Mouse (Mus musculus) heart, adult 9 months (tissue): ENCODE data around the gene Mindy4.
A peak's percentile ranks its signal among the peaks of the same experiment; 100 is the strongest.

Experiments
- DNase-seq, 2 experiments: peaks; one replicate each; pipeline ENCODE4 v3.0.0; 2022; ENCODE audit warnings: low spot score in 2 of 2

Mindy4 gene

DNA sequence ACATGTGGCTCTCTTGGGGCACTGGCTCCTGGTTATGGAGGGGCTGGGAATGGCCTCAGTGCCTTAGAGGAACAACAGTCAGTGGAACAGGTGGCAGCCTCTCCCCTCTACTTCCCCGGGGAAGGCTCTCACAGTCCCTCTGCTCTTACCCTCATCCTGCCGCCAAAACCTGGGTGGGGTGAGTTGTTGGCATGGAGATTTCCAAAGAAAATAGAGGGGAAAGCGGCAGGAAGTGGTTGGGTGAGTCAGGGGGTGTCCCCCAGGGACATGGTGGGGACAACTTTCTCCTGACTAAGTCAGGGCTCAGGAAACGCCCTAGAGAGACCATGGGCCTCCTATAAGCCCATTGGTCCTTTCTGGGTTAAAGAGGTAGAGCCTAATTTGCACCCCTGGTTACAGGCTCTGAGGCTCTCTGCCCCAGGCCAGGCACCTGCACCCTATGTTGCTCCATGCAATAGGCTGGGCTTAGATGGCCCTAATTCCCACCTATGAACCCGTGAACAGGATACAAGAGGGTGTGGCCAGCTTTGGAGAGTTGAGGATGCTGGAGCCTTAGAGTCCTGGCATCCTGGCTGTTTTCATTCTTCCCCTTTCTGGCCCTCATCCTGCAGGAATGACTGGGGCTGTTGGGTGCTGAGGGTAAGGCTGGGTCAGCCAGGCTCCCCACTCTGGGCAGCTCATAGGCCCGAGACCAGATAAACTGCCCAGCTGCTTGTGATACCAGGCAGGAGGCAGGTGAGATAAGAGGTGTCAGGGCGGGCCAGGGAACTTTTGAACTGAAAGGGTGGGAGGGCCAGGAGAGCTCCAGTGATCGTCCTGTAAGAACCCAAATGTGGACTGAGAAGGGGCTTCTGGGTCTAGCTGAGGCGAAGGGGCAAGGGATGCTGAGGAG lies 136.0 kb downstream of the Mindy4 start:
- DNase-seq = peak in 1 of 2 experiments; percentile 46

GRCm38 (mm10) chr6:55341688-55342087 lies 138.5 kb downstream of the Mindy4 start:
- peak in 1 of 2 experiments; percentile 3 for DNase-seq

- peak in 1 of 2 experiments; percentile 22 for DNase-seq
Measured at GRCm38 (mm10) chr6:55342328-55342727, 139.1 kb downstream of the Mindy4 start.

GRCm38 (mm10) chr6:55343446-55343845 lies 140.3 kb downstream of the Mindy4 start:
- DNase-seq = no peak

DNA sequence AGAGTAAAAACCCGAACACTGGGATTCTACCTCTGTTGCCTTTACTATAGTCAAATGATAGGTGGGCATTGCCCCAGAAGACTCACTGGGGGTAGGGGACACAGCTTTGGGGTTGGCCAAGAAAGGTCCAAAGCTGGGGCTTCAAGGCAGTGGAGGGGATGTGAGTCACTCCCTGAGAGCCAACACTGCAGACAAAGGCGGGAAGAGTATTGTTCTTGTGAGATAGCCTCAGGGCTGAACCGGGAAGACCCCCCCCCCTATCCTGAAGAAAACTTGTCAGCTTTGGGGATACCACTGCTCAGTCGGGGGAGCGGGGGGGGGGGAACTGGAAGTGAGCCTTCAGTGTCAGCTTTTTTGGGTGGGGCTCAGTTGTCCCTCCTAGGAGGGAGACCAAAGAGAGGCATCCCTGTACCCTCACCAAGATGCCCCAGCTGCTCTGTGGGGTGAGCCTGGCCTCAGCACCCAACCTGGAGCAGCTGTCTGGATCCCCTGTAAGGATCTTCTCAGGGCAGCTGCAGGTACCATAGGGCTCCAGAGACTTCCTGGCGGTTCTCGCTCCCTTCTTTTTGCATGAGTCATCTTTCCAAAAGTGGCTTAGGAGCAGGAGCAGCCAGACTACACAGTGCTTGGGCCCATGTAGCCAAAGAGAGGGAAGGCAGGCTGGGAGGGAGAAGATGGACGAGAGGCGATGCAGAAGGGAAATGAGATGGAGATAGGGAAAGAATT lies 141.3 kb downstream of the Mindy4 start:
- DNase-seq = no peak

GRCm38 (mm10) chr6:55345264-55345663 lies 142.1 kb downstream of the Mindy4 start:
- DNase-seq = no peak

- no peak for DNase-seq
Measured at GRCm38 (mm10) chr6:55346491-55346890, 143.3 kb downstream of the Mindy4 start.

GRCm38 (mm10) chr6:55347711-55348571 lies 144.8 kb downstream of the Mindy4 start:
- no peak for DNase-seq

DNA sequence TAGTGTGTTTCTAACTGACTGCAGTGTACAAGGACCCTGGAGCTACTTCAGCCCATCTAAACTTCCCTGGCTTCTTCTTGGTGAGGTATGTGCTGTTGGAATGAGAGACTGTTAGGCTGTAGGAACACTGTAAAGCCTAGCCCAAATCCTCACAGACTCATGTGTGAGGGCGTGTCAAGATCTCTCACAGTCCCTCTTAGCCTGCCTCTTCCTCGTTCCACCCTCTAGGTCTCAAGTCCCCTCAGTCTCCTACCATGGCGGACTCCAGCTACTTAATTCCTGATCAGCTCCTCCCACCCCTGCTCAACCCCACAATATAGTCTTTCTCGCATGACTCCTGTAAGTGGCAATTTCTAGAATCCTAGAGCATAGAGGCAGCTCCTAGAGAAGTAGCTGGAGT lies 146.0 kb downstream of the Mindy4 start:
- DNase-seq = no peak

DNA sequence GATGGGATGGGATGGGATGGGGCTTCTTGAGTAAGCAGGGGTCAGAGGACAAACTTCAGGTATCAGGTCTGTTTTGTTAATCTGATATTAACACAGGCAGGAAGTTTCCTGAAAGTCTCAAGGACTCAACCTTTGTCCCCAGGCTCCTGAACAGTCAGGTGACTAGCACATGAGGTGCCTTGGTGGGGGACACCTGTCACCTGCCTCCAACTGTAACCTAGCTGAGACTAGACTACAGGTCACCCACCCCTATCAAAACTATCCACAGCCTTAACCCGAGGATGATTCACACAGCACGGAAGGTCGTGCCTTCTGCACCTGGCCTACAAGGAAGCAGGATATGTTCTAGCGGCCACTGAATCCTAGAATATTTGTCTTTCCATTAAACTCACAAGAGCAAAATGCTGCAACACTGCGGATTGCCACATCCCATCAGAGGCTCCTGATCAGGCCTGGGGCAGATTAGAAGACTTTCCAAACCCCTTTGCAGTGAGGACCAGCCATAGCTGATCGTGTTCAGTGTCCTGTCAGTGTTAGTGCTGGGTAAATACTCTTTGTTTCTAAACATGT lies 147.3 kb downstream of the Mindy4 start:
- DNase-seq = no peak

- no peak for DNase-seq
Measured at GRCm38 (mm10) chr6:55351712-55352111, 148.5 kb downstream of the Mindy4 start.

DNA sequence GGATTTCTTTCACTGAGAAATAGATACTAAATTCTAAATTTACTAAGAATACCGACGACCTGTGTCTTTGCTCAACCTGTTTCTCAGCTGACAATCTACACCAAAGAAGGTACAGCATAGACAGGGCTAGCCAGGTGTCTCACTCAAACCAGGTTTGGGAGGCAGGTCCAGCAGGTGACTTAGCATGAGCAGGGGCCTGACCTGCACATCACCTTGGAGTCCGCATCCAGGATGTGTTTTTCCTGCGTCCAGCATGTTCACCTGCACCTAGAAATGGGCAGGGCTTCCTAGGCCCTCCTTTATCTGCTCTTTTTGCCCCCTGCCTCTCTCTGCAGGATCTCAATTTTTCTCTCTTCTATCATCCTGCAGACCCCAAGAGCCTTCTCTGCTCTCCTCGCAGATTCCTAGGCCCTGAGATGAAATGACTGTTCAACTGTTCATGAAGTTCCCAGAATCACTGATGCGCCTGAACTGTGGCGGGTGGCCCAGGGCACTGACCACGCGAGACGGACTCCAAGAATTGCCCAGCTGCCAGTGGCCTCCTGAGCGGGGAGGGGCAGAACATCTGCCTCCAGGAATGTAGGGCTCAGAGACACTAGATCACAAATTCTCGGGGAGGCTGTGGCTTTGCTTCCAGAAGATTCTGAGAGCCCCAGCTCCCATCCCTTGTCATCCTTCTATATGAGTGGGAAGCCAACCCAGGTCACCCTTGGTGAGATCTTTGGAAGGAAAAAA lies 150.7 kb downstream of the Mindy4 start:
- DNase-seq = no peak

GRCm38 (mm10) chr6:55354456-55355117 lies 151.4 kb downstream of the Mindy4 start:
- no peak for DNase-seq

GRCm38 (mm10) chr6:55355575-55355974 lies 152.4 kb downstream of the Mindy4 start:
- no peak for DNase-seq

DNA sequence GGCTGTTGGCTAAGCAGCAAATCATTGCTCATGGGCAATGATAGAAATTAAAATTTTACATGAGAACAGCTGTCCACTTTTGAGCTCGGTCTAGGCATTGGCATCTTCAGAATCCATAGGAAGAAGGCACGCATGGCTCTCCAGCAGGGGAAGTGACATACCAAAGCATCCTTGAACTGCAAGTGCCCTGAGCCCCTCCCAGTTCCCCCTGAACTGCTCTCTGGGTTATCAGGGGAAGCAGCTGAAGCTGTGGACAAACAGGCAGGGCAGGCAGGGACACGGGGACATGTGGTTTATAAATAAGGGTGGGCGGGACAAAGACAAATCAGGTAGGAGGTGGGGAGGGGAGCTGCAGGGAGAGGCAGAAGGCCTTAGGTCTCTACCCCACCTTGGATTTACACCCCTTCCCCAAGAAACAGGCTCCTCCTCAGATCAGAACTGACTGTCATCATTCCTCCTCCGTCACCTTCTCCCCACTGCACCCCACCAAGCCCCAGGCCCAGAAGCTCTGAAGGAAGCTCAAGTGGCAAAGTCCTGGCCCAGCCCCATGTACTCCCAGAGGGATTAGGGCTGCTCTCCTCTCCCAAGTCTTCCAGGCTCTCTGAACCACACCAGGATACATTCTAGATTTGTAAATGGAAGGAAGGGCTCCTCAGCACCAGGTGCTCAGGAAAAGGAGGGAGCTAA lies 153.0 kb downstream of the Mindy4 start:
- DNase-seq = peak; percentile 58 to 85

GRCm38 (mm10) chr6:55356976-55357635 lies 153.9 kb downstream of the Mindy4 start:
- no peak for DNase-seq

DNA sequence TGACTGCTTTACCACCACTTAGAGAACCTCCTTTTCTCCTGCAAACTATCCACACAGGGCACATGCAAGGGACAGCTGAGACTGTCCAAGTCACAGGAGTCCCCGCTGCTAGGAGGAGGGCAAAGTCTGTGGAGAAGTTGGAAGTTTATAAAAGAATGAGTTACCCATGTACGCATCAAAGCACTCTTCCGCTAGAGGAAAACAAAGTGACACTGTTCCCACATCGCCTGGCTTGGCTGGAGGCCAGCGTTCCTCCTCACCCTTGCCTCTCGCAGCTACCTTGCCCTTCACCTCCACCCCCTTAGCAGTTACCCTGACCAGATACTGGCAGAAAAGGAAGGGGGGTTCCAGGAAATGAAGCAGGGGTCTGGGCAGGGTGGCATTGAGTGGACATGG lies 154.5 kb downstream of the Mindy4 start:
- no peak for DNase-seq

GRCm38 (mm10) chr6:55358731-55359143 lies 155.6 kb downstream of the Mindy4 start:
- no peak for DNase-seq

GRCm38 (mm10) chr6:55362663-55363062 lies 159.5 kb downstream of the Mindy4 start:
- no peak for DNase-seq
